Mouse (Mus musculus) CH12.LX (cell line): ENCODE results near the gene Tmed6.

Experiments
- HCFC1 ChIP-seq: IDR thresholded peaks from 2 replicates; pipeline ENCODE4 v1.6.1; 2012; ENCODE audit warnings: low read depth, mild to moderate bottlenecking, inconsistent platforms, low read length, improper control_type of control experiment
- MAFK ChIP-seq: IDR thresholded peaks from 2 replicates; pipeline ENCODE4 v1.6.1; 2011; ENCODE audit warnings: low read length, improper control_type of control experiment; ENCODE audit not compliant: insufficient replicate concordance
- POLR2A ChIP-seq: IDR thresholded peaks from 2 replicates; pipeline ENCODE4 v1.6.1; 2011; ENCODE audit warnings: low read depth, mild to moderate bottlenecking, improper control_type of control experiment, low read length
- SIN3A ChIP-seq: IDR thresholded peaks from 2 replicates; pipeline ENCODE4 v1.6.1; 2012; ENCODE audit warnings: low read length, improper control_type of control experiment, inconsistent platforms
- SMC3 ChIP-seq: IDR thresholded peaks from 2 replicates; pipeline ENCODE4 v1.6.1; 2011; ENCODE audit warnings: low read depth, low read length, improper control_type of control experiment

DNA sequence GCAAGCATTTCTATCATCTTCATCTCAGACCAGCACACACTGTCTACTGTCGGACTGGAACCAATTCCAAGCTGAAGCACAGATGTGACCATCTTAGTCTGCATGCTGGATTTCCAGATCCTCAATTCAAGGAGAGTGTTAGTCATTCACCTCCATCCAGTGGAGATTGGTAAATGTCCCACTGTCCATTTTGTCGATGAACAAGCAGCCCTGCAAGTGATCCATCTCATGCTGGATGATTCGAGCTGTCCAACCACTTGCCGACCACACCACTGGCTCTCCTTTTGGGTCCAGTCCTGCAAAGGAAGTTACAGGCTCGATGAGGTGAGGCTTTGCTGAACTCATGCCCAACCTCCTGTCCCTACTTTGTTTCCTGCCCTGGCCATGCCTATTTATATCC lies 18.5 kb downstream of the Tmed6 start:
- no peak for TF ChIP-seq SIN3A
- no peak for TF ChIP-seq HCFC1
- no peak for TF ChIP-seq SMC3
- TF ChIP-seq POLR2A = no peak
- TF ChIP-seq MAFK = no peak
